Mouse (Mus musculus) ES-E14 (cell line): ENCODE measurements around the gene B130006D01Rik. TPM values are rescaled to one million over a fixed set of nuclear protein-coding genes. Genes with fewer than 3 reads are reported as not detected.

ENCODE experiments used
- DNase-seq: peaks from one replicate; pipeline ENCODE4 v3.0.0-alpha.2; 2013; ENCODE audit warnings: low read depth, low spot score
- H3K27ac ChIP-seq: 2 replicates; pipeline ENCODE4 v1.5.1; 2012; ENCODE audit warnings: low read depth, mild to moderate bottlenecking, low read length, moderate library complexity, mixed read lengths; ENCODE audit not compliant: poor library complexity, insufficient read depth, severe bottlenecking
- H3K36me3 ChIP-seq: 2 replicates; pipeline ENCODE4 v1.6.1; 2012; ENCODE audit warnings: mild to moderate bottlenecking, low read length, moderate library complexity, mixed read lengths; ENCODE audit not compliant: control insufficient read depth, poor library complexity, insufficient read depth, severe bottlenecking
- H3K4me1 ChIP-seq, 2 experiments: fragments of 150-350 bp in 1 of 2; sonication (generic) in 1 of 2; 2 replicates each; pipeline ENCODE4 v1.6.1; 2012; ENCODE audit warnings: low read length in 2 of 2, mild to moderate bottlenecking in 1 of 2, mixed read lengths in 1 of 2; ENCODE audit not compliant: control insufficient read depth in 2 of 2, insufficient read depth in 2 of 2, poor library complexity in 1 of 2
- H3K4me3 ChIP-seq, 2 experiments: fragments of 150-350 bp in 1 of 2; sonication (generic) in 1 of 2; 2 replicates each; pipeline ENCODE4 v1.5.1; 2012; ENCODE audit warnings: low read length in 2 of 2, low read depth in 1 of 2, mild to moderate bottlenecking in 1 of 2, mixed read lengths in 1 of 2; ENCODE audit not compliant: insufficient read depth in 1 of 2, poor library complexity in 1 of 2, severe bottlenecking in 1 of 2
- H3K9ac ChIP-seq: 2 replicates; pipeline ENCODE4 v1.6.1; 2012; ENCODE audit warnings: low read depth, mild to moderate bottlenecking, low read length, mixed read lengths; ENCODE audit not compliant: poor library complexity, insufficient read depth, severe bottlenecking
- H3K9me3 ChIP-seq: fragments of 150-350 bp; sonication (generic); 2 replicates; pipeline ENCODE4 v1.6.1; 2012; ENCODE audit warnings: low read depth, mild to moderate bottlenecking, low read length; ENCODE audit not compliant: control insufficient read depth, insufficient read depth
- CHD2 ChIP-seq: IDR thresholded peaks from 2 replicates; pipeline ENCODE4 v1.6.1; 2014; ENCODE audit warnings: mild to moderate bottlenecking, low read depth, low read length, inconsistent platforms
- HCFC1 ChIP-seq: IDR thresholded peaks from 2 replicates; pipeline ENCODE4 v1.6.1; 2012; ENCODE audit warnings: low read length, inconsistent platforms, borderline replicate concordance; ENCODE audit not compliant: insufficient read depth
- MAFK ChIP-seq: IDR thresholded peaks from 2 replicates; pipeline ENCODE4 v1.6.1; 2014; ENCODE audit warnings: mild to moderate bottlenecking, low read depth, low read length, inconsistent platforms; ENCODE audit not compliant: insufficient read depth
- ZC3H11A ChIP-seq: IDR thresholded peaks from 2 replicates; pipeline ENCODE4 v1.6.1; 2012; ENCODE audit warnings: low read depth, mild to moderate bottlenecking, inconsistent platforms, low read length, borderline replicate concordance
- ZNF384 ChIP-seq: IDR thresholded peaks from 2 replicates; pipeline ENCODE4 v1.6.1; 2012; ENCODE audit warnings: low read depth, low read length, inconsistent platforms
- in situ Hi-C, 2 experiments: fragments of 600-800 bp; cut with MboI; formaldehyde crosslinking; loops; one replicate each; pipeline ENCODE4 v1.15.1; 2025; ENCODE audit warnings: low sequenced_read_pairs in 2 of 2, inconsistent platforms in 1 of 2; ENCODE audit not compliant: unreplicated experiment in 2 of 2
- total RNA-seq: library from RNA; depleted of rRNA; stranded (reverse); fragments of 300-350 nt; gene quantifications from 2 replicates; pipeline ENCODE4 v1.2.3, GENCODE M21; 2012

B130006D01Rik gene
- total RNA-seq, 1 experiment: 1.5 TPM

DNA sequence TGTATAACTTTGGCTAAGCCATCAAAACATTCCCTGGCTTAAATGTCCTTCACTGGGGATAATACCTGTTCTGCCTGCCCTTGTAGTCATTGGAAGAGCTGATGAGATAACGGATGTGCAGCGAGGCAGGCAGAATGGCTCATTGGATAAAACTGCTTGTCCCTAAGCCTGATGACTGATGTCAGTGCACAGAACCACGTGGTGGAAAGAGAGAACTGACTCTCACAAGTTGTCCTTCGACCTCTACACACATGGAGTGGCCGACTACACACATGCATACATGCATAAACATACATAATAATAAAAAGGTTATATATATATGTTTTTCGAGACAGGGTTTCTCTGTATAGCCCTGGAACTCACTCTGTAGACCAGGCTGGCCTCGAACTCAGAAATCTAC lies 12.9 kb upstream of the B130006D01Rik start:
- H3K4me3 ChIP-seq: no peak overlapping the region
- in situ Hi-C loops: no loop called here
- no peak for DNase-seq
- no peak overlapping the region for H3K9ac ChIP-seq
- peaks cover 14 to 17% of the 10 kb centered on the region in 2 experiments for H3K4me1 ChIP-seq
- H3K27ac ChIP-seq: no peak overlapping the region
- no peaks in the 10 kb centered on the region for H3K36me3 ChIP-seq
- TF ChIP-seq CHD2: no peak
- no peak for TF ChIP-seq HCFC1
- no peak for TF ChIP-seq ZC3H11A
- no peak for TF ChIP-seq ZNF384
- TF ChIP-seq MAFK: no peak
- H3K9me3 ChIP-seq: no peaks in the 10 kb centered on the region

DNA sequence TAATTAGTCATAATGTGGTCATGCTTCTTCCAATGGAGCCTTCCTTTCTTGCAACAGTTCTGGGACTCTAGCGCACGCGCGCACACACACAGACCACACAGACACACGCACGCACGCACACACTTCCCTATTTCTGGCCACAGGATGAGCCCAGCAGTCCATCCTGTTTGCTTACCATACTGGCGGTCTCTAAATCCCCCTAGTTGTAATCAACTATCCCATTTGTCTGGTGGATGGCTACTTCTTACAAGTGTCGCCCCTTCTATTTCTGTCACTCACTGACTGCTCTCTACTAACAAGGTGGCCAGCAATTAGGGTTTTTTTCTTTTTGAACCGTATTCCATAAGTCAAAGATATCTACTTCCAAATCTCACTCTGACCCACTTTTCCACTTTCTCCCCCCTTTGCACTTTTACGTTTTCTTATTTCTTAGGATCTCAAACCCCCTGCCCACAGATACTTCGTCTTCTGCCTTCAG lies 11.3 kb upstream of the B130006D01Rik start:
- in situ Hi-C loops: no loop called here
- TF ChIP-seq ZC3H11A: no peak
- TF ChIP-seq MAFK: no peak
- no peak for TF ChIP-seq CHD2
- TF ChIP-seq HCFC1: no peak
- TF ChIP-seq ZNF384: no peak
- no peak for DNase-seq
- H3K4me3 ChIP-seq: peak overlapping the region; percentile 25 to 59
- peak overlapping the region; percentile 70 for H3K9ac ChIP-seq
- peaks cover 12 to 24% of the 10 kb centered on the region in 2 experiments for H3K4me1 ChIP-seq
- H3K27ac ChIP-seq: no peak overlapping the region
- no peaks in the 10 kb centered on the region for H3K9me3 ChIP-seq
- H3K36me3 ChIP-seq: no peaks in the 10 kb centered on the region

GRCm38 (mm10) chr11:95712563-95713224 lies 10.7 kb upstream of the B130006D01Rik start, which contains the start of gene Zfp652:
Zfp652 (plus strand) TSS chr11:95712673.
- Histone ChIP-seq H3K27ac (peak within 1 kb of the TSS; percentile 83), H3K9me3 (no peaks in the 10 kb centered on the region), H3K36me3 (no peaks in the 10 kb centered on the region), H3K4me1 (peaks cover 9 to 22% of the 10 kb centered on the region in 2 experiments), H3K9ac (peak within 1 kb of the TSS; percentile 78), H3K4me3 (peak within 1 kb of the TSS; percentile 74 to 81)
- TF ChIP-seq ZC3H11A: no peak
- TF ChIP-seq MAFK: no peak
- TF ChIP-seq ZNF384: no peak
- TF ChIP-seq CHD2: no peak
- no peak for TF ChIP-seq HCFC1
- in situ Hi-C loops: no loop called here
- peak; percentile 96 for DNase-seq

- Histone ChIP-seq H3K36me3 (no peaks in the 10 kb centered on the region), H3K4me1 (peaks cover 9 to 21% of the 10 kb centered on the region in 2 experiments; a peak in 3 of 4 replicates), H3K9me3 (no peaks in the 10 kb centered on the region), H3K27ac (peak overlapping the region; percentile 83), H3K9ac (peak overlapping the region; percentile 78), H3K4me3 (peak overlapping the region; percentile 74 to 81)
- in situ Hi-C loops: no loop called here
- TF ChIP-seq HCFC1: no peak
- TF ChIP-seq CHD2: no peak
- no peak for TF ChIP-seq ZNF384
- TF ChIP-seq ZC3H11A: no peak
- no peak for TF ChIP-seq MAFK
- DNase-seq: no peak
Observed at GRCm38 (mm10) chr11:95713225-95713810, 10.1 kb upstream of the B130006D01Rik start.
